Mouse (Mus musculus) cerebellum, adult 8-10 months (tissue): ENCODE results near the gene Ccdc174.

Experiments used
- DNase-seq: peaks from one replicate; pipeline ENCODE4 v3.0.0; 2022

Ccdc174 gene

DNA sequence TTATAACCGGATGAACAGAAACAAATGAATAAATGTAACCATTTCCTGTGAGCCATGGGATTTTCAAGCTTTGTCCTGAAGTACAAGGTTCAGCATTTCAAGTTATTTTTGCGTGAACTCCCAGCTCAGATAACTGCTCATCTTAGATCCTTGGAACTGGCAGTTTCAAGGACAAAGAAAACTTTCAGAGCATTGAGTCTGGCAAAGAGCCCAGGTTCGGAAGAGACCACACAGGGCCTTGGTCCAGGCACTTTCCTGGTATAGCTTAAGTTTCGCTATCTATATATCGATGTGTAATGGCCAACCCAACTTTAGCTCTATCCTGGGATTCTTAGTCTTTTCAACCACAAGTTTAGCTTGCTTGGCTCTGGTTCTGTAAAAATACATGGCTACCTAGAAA is 53.4 kb downstream of the Ccdc174 start:
- no peak for DNase-seq

DNA sequence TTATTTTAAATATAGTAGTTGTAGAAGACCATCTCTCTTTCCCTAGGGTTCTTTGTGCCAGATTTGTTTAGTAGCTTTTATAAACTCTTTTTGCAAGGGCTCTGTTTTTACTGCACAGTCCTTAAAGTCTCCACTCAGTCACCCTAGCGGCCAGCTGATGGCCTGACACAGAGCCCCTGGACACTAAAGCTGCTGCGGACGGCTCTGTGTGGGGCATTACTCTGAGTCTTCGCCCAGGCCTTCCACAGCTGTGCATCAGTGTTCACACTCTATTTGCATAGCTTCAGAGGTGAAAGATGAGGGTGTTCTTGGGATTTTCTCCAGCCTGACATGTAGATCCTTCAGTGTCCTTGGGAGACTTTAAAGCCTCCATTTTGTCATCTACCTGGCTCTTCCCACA is 60.6 kb downstream of the Ccdc174 start:
- no peak for DNase-seq

DNA sequence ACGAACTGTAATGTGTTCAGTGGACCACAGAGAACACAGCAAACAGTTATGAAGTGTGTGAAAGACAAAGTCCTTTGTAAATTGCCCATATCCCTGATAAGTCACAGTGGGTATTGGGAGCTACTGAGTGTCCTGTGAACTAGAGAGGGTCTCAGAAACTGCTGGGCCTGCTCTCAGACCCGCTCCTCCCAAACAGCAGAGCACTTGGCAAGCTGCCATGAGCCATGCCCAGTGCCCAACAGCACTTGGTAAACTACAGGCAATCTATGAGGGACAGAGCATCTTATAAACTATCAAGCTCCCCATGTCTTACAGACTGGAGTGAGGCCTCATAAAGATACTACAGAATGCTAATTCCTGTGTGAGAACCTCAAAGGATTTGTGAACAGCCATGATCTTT is 70.6 kb downstream of the Ccdc174 start:
- DNase-seq = no peak
